Mouse (Mus musculus) CD4-positive naive resting alpha-beta T cell, adult 76 days (primary cell): Measurements from ENCODE around the gene Tcam1. TPM values are rescaled to one million over a fixed set of nuclear protein-coding genes. Genes with fewer than 3 reads are reported as not detected.

Experiments used
- total RNA-seq: library from RNA; stranded (reverse); gene quantifications from one replicate; pipeline ENCODE4 v1.2.4, GENCODE M21; 2023

The Tcam1 gene
- total RNA-seq = not detected

GRCm38 (mm10) chr11:106276454-106276853 is at the start of gene Tcam1:
Gene Tcam1 (plus strand): TSS chr11:106276672.

DNA sequence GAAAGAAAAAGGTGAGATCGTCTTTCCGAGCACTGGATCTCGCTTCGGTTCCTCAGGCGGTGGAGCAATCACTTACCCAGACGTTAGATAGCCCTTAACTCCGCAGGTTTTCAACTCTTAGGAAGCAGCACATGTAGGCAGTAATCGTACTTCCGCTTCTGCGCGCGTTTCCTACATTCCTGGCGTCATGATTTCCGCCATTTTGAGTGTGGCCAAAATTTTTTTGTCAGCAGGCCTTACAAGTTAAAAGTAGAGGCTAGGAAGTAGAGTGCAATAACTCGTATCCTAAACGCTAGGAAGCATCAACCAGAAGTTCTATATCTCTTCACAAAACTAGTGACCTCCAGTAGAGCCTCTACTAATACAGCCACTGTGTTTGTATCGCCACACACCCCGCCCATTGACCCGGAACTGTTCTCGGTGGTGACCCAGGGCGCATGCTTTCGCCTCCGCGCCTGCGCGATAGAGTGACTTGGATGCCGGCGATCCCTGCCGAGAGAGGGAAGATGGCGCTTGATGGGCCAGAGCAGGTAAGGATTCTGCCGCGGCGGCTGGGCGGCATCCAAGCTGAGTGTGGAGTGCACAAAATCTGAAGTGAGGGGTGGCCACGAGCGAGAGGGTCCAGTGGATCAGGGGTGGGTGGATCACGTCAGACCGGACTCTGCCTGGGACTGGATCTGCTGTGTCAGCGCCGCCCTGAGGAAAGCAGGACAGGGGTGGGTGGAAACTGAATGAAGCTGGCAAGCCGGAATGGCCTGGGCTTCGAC is 20.6 kb upstream of the Tcam1 start, which contains the start of the genes Ftsj3 and Psmc5:
Ftsj3 (minus strand) TSS at position 395 of the 767 bp plus-strand sequence.
Psmc5 (plus strand) TSS at position 470 of the 767 bp plus-strand sequence.

GRCm38 (mm10) chr11:106272644-106273310 is 3.7 kb upstream of the Tcam1 start, which contains the start of gene Smarcd2:
Gene Smarcd2 (minus strand): TSS chr11:106272972.

GRCm38 (mm10) chr11:106301765-106302164 is 25.3 kb downstream of the Tcam1 start, which contains the start of gene Gh:
Gene Gh (minus strand): TSS chr11:106301865.

GRCm38 (mm10) chr11:106314333-106314812 is 37.9 kb downstream of the Tcam1 start, which contains the start of gene Cd79b:
Gene Cd79b (minus strand): TSS chr11:106314762.

Other genes starting within 250 kb of the Tcam1 start
- 62.4 TPM for gene Dcaf7, start 239.8 kb upstream of the Tcam1 start, total RNA-seq
- 6.7 TPM for gene Taco1, start 210.6 kb upstream of the Tcam1 start, total RNA-seq
- 162 TPM for gene Map3k3, start 192.1 kb upstream of the Tcam1 start, total RNA-seq
- 10.1 TPM for gene Gm10840, start 115.8 kb upstream of the Tcam1 start, total RNA-seq
- 704 TPM for gene Limd2, start 115.8 kb upstream of the Tcam1 start, total RNA-seq
- gene Strada, start 74.5 kb upstream of the Tcam1 start, total RNA-seq = 27.3 TPM
- gene Ccdc47, start 60.3 kb upstream of the Tcam1 start, total RNA-seq = 40.0 TPM
- gene Ddx42, start 59.7 kb upstream of the Tcam1 start, total RNA-seq = 82.3 TPM
- 73.6 TPM for gene Ftsj3, start 20.6 kb upstream of the Tcam1 start, total RNA-seq
- 50.6 TPM for gene Psmc5, start 20.5 kb upstream of the Tcam1 start, total RNA-seq
- gene Smarcd2, start 3.7 kb upstream of the Tcam1 start, total RNA-seq = 96.8 TPM
- not detected for gene Gh, start 25.2 kb downstream of the Tcam1 start, total RNA-seq
- 73.1 TPM for gene Cd79b, start 38.1 kb downstream of the Tcam1 start, total RNA-seq
- gene Scn4a, start 76.6 kb downstream of the Tcam1 start, total RNA-seq = 1.5 TPM
- not detected for gene Prr29, start 88.8 kb downstream of the Tcam1 start, total RNA-seq
- gene Icam2, start 111.4 kb downstream of the Tcam1 start, total RNA-seq = 64.7 TPM
- gene Ern1, start 211.2 kb downstream of the Tcam1 start, total RNA-seq = 19.5 TPM